8 mouse cellular contexts compared by ENCODE assay signal in genomic region chr8:66696970-66697843, GRCm38 (mm10). TPM values are rescaled to one million over a fixed set of nuclear protein-coding genes. Genes with fewer than 3 reads are reported as not detected.
DNase-seq lines count a peak whose midpoint lies in the region; TF ChIP-seq lines count a peak whose summit lies in the region.

Gene Npy1r (plus strand): TSS chr8:66697192.

- TF ChIP-seq CTCF in ES-Bruce4 (IDR thresholded peaks at IDR 0.05; ENCODE audit: low read depth, low read length), result peak; percentile 9
- peak; percentile 63 for TF ChIP-seq CTCF in left cerebral cortex, adult 2 months (IDR thresholded peaks at IDR 0.05)

- peaks cover 14% of the 10 kb centered on the region for H3K27me3 ChIP-seq in ES-Bruce4 (ENCODE audit: control insufficient read depth, insufficient read depth, low read length, poor library complexity, severe bottlenecking)

- TF ChIP-seq EP300 in ES-Bruce4 (IDR thresholded peaks at IDR 0.05; ENCODE audit: insufficient read depth, low read depth, low read length), result no peak

- H3K4me1 ChIP-seq in ES-Bruce4 (ENCODE audit: control insufficient read depth, insufficient read depth, low read length), result no peaks in the 10 kb centered on the region

- TF ChIP-seq POLR2A in ES-Bruce4 (IDR thresholded peaks at IDR 0.05; ENCODE audit: insufficient read depth, low read length), result no peak

- H3K4me3 ChIP-seq in ES-Bruce4 (ENCODE audit: low read depth, low read length), result peak within 1 kb of the TSS; percentile 38; the same call in 1 of the 2 replicates
- peak within 1 kb of the TSS; percentile 58 for H3K4me3 ChIP-seq in left cerebral cortex, adult 2 months

- no peaks in the 10 kb centered on the region for H3K9me3 ChIP-seq in ES-Bruce4 (replicated peaks; ENCODE audit: control insufficient read depth, insufficient read depth, low read length, poor library complexity, severe bottlenecking)

- no peak within 1 kb of the TSS for H3K9ac ChIP-seq in ES-Bruce4 (ENCODE audit: low read depth, poor library complexity, severe bottlenecking)

- peak; percentile 88 for DNase-seq in brain, adult 2 months (ENCODE audit: low read depth, low spot score)
- peak; percentile 27 to 50 for DNase-seq in frontal cortex, postnatal 10 days (ENCODE audit: low spot score in 2 of 2)
- DNase-seq in hindlimb bud, embryonic 11.5 days (ENCODE audit: extremely low spot score, low read depth, low spot score), result peak; percentile 42
- peak; percentile 54 to 61 for DNase-seq in left cerebral cortex, adult 2 months (ENCODE audit: extremely low spot score in 1 of 2, low spot score in 2 of 2)
- DNase-seq in lung, postnatal 36 days, result peak; percentile 51
- DNase-seq in skeletal muscle tissue, adult 2 months (ENCODE audit: low read depth, low spot score), result peak; percentile 3
- DNase-seq in thymus, adult 18-20 months, result no peak

- H3K36me3 ChIP-seq in ES-Bruce4 (ENCODE audit: control insufficient read depth, insufficient read depth, low read length, poor library complexity, severe bottlenecking), result no peaks in the 10 kb centered on the region

- intact Hi-C loops in left cerebral cortex, adult 2 months (cut with DNase I), result loop anchor here (1.0 to 5.0 kb wide), 7 partner anchors 75 to 710 kb away; partner anchors contain the start of gene Naf1

- H3K27ac ChIP-seq in ES-Bruce4 (ENCODE audit: insufficient read depth, low read length), result no peak within 1 kb of the TSS
- peak within 1 kb of the TSS; percentile 70 for H3K27ac ChIP-seq in left cerebral cortex, adult 2 months

RNA-seq across cellular contexts. Expression of gene Npy1r, which starts in this region (rescaled TPM):
- not detected in 2 replicates for polyA plus RNA-seq in ES-Bruce4 (2011; ENCODE audit: insufficient read depth, insufficient read length, low read depth, missing spikeins)
- 10 to 100 TPM; 26.7 to 27.8 TPM for total RNA-seq in left cerebral cortex, adult 2 months (2021)

Comparison
In these comparisons a context has a peak if more than half of its experiments do, and no peak if none do; other contexts are left out.
1. DNase-seq: peak in brain, adult 2 months (single experiment), frontal cortex, postnatal 10 days (2 of 2), hindlimb bud, embryonic 11.5 days (single experiment), left cerebral cortex, adult 2 months (2 of 2), lung, postnatal 36 days (single experiment) and skeletal muscle tissue, adult 2 months (single experiment); none in thymus, adult 18-20 months (0 of 2).